Mouse (Mus musculus) liver, embryonic 14.5 days (tissue): ENCODE measurements around the gene Cltb.

Experiments used
- CTCF ChIP-seq: IDR thresholded peaks from 2 replicates; pipeline ENCODE4 v1.5.1; 2016; ENCODE audit warnings: antibody characterized with exemption, low read depth, control low read depth
- EP300 ChIP-seq: IDR thresholded peaks from 2 replicates; pipeline ENCODE4 v1.6.1; 2016; ENCODE audit warnings: antibody characterized with exemption, low read depth

GRCm38 (mm10) chr13:54609301-54609700 lies 1.8 kb downstream of the Cltb start:
- no peak for TF ChIP-seq CTCF
- TF ChIP-seq EP300, result no peak
